ENCODE assay signal across 14 mouse cellular contexts in genomic region chr13:30766636-30767476, GRCm38 (mm10). TPM values are rescaled to one million over a fixed set of nuclear protein-coding genes. Genes with fewer than 3 reads are reported as not detected.
DNase-seq lines count a peak whose midpoint lies in the region; ATAC-seq lines count a peak whose summit lies in the region.
"Had no signal": no experiment of that assay in that cellular context is flagged by ENCODE, and none has a peak within 500 bp of the region (broad histone marks: within the 10 kb centered on the region; RNA-seq: fewer than 3 reads in every experiment).

No protein-coding gene starts in this region.

- peak; percentile 54 to 57 for DNase-seq in B cell, adult 2 months
- peak; percentile 66 for DNase-seq in CD4-positive, CD25-positive, alpha-beta regulatory T cell, adult 2 months (ENCODE audit: low read depth, low spot score)
- DNase-seq in left cerebral cortex, postnatal 4 days: no peak
- no peak for DNase-seq in frontal cortex, postnatal 36 days (ENCODE audit: low spot score in 2 of 2)
- no peak for DNase-seq in urinary bladder, adult 2 months (ENCODE audit: low spot score)
- no peak for DNase-seq in embryo, embryonic 10 days (ENCODE audit: low spot score)
- DNase-seq: cerebellum, adult 8-10 months; forebrain, postnatal 0 days; liver, postnatal 0 days; lung, postnatal 4 days had no signal

- peak; percentile 91 for ATAC-seq in granulocyte monocyte progenitor cell, adult 5-6 weeks (replicated peaks; ENCODE audit: poor library complexity, severe bottlenecking)
- peak; percentile 78 for ATAC-seq in neutrophil, adult 5-6 weeks (ENCODE audit: extremely low read depth, insufficient number of reproducible peaks, low FRiP score, poor library complexity, severe bottlenecking)
- ATAC-seq: forebrain, postnatal 0 days; liver, postnatal 0 days had no signal

- intact Hi-C loops in left cerebral cortex, postnatal 4 days (cut with DNase I): no loop called here

RNA-seq across cellular contexts. Expression of gene Irf4, which starts 17.8 kb away (rescaled TPM):
- total RNA-seq in granulocyte monocyte progenitor cell, adult 5-6 weeks (2014; fragmentation: Nextera tagmentation): not detected in 2 replicates
- 0.26 and 0.36 TPM in 2 replicates for total RNA-seq in granulocyte monocyte progenitor cell, adult 5-6 weeks (2017)
- total RNA-seq in neutrophil, adult 5-6 weeks (2017): 62.0 and 67.5 TPM in 2 replicates
- under 1 TPM in 1 of 2 experiments, not detected in 1; 0.16 TPM for total RNA-seq in left cerebral cortex, postnatal 4 days (2021)
- 2.3 TPM in 2 replicates for polyA plus RNA-seq in urinary bladder, adult 2 months (2012; rRNA removed)
- polyA plus RNA-seq: hindbrain, embryonic 10.5 days; neural tube, embryonic 14.5 days had no signal

Comparison
In these comparisons a context has a peak if more than half of its experiments do, and no peak if none do; other contexts are left out.
1. DNase-seq: peak in B cell, adult 2 months (2 of 2) and CD4-positive, CD25-positive, alpha-beta regulatory T cell, adult 2 months (single experiment); none in left cerebral cortex, postnatal 4 days (single experiment), frontal cortex, postnatal 36 days (0 of 2), urinary bladder, adult 2 months (single experiment) and embryo, embryonic 10 days (single experiment).
2. RNA of gene Irf4, which starts 17.8 kb away (total RNA-seq): 62.0 to 67.5 TPM in neutrophil, adult 5-6 weeks; 0.26 to 0.36 TPM in granulocyte monocyte progenitor cell, adult 5-6 weeks and 0.16 TPM in left cerebral cortex, postnatal 4 days; every median in the first group is over 10 times any median in the second.